Comparison of ENCODE assay signal across 8 mouse cellular contexts in genomic region chr5:27793923-27794322, GRCm38 (mm10). TPM values are rescaled to one million over a fixed set of nuclear protein-coding genes. Genes with fewer than 3 reads are reported as not detected.
DNase-seq lines count a peak whose midpoint lies in the region; ATAC-seq lines count a peak whose summit lies in the region.

No protein-coding gene starts in this region.

- peaks cover 12% of the 10 kb centered on the region for H3K4me1 ChIP-seq in liver, embryonic 11.5 days (replicated peaks; ENCODE audit: control insufficient read depth, insufficient read depth, low read length)

- H3K4me3 ChIP-seq in liver, embryonic 11.5 days (ENCODE audit: low read depth, low read length), result no peak overlapping the region

- no peak overlapping the region for H3K27ac ChIP-seq in liver, embryonic 11.5 days (ENCODE audit: low read depth, low read length)

- H3K9me3 ChIP-seq in liver, embryonic 11.5 days (ENCODE audit: control insufficient read depth, low read length), result no peaks in the 10 kb centered on the region

- 6% methylated on average over 1 of the region's 1 CpGs for WGBS in liver, embryonic 11.5 days

- no peak overlapping the region for H3K9ac ChIP-seq in liver, embryonic 11.5 days (ENCODE audit: low read depth, low read length)

- H3K36me3 ChIP-seq in liver, embryonic 11.5 days (ENCODE audit: control insufficient read depth, insufficient read depth, low read length), result peaks cover 5% of the 10 kb centered on the region; the same call in 1 of the 2 replicates

- no peak for ATAC-seq in liver, embryonic 11.5 days (replicated peaks; ENCODE audit: low FRiP score)

- H3K27me3 ChIP-seq in liver, embryonic 11.5 days (replicated peaks; ENCODE audit: control insufficient read depth, insufficient read depth, low read length), result no peaks in the 10 kb centered on the region

- DNase-seq in 3T3-L1 (ENCODE audit: low read depth, low spot score), result peak; percentile 67
- peak; percentile 81 to 89 for DNase-seq in CD8-positive naive resting alpha-beta T cell, adult 2 months (ENCODE audit: low read depth in 2 of 2, low spot score in 2 of 2)
- DNase-seq in brain, adult 2 months (ENCODE audit: low read depth, low spot score), result peak; percentile 81
- peak; percentile 33 for DNase-seq in fibroblast of lung, adult 2 months (ENCODE audit: low read depth)
- DNase-seq in kidney, adult 9 months, result peak; percentile 87
- DNase-seq in liver, embryonic 11.5 days (ENCODE audit: low spot score), result peak; percentile 68
- peak; percentile 75 for DNase-seq in right cerebral cortex, adult 18-20 months
- peak; percentile 41 to 69 for DNase-seq in urinary bladder, postnatal 4 days (ENCODE audit: low spot score in 2 of 2)

- no peak overlapping the region for H3K4me2 ChIP-seq in liver, embryonic 11.5 days

RNA-seq across cellular contexts. Expression of gene Paxip1, which starts 2.4 kb away (rescaled TPM):
- polyA plus RNA-seq in liver, embryonic 11.5 days (2014; fragmentation: Nextera tagmentation; extraction: Ambion mirVana), result 44.4 and 49.1 TPM in 2 replicates

RNA-seq across cellular contexts. Expression of gene Htr5a, which starts 48.0 kb away (rescaled TPM):
- polyA plus RNA-seq in liver, embryonic 11.5 days (2014; fragmentation: Nextera tagmentation; extraction: Ambion mirVana), result not detected in 2 replicates

Comparison
In these comparisons a context has a peak if more than half of its experiments do, and no peak if none do; other contexts are left out.
1. DNase-seq: peak in every context shown above with its lines; median percentile 87 in kidney, adult 9 months; 85 in CD8-positive naive resting alpha-beta T cell, adult 2 months; 81 in brain, adult 2 months; 75 in right cerebral cortex, adult 18-20 months; 68 in liver, embryonic 11.5 days; 67 in 3T3-L1; 55 in urinary bladder, postnatal 4 days; 33 in fibroblast of lung, adult 2 months.